Mouse (Mus musculus): Measurements from ENCODE around the gene Gm17660. TPM values are rescaled to one million over a fixed set of nuclear protein-coding genes. Genes with fewer than 3 reads are reported as not detected.

The Gm17660 gene
- total and polyA plus RNA-seq, 3 experiments: not detected

DNA sequence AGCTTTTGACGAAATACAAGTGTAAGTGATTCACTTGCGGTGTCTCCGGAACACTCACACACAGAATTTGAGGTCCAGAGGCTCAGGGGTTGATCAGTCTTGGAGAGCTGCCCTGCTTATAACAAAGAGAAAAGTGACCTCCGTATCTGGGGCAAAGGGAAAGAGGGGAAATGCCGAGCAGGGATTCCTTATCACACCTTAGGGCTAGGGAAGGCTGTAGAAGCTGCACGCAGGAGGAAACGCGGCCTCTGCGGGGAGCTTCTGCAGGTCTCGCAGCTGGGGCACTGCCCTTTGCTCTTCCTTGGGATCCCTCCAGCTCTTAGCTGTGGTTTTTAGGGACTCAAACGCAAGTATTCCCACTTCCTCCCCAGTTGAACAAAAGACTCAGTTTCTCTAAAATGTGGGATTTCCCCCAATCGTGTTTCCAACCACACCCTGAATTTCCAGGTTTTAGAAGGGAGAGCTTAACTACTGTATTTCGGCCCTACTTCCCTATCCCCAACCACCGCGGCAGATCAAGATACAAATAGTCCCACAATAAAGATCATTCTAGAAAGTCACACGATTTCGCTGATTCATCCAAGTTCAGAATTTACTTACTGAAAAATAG lies 52.1 kb downstream of the Gm17660 start:
- no peak for TF ChIP-seq MXI1 (IDR thresholded peaks at IDR 0.05; ENCODE audit: low read depth, low read length)
- TF ChIP-seq HCFC1 (IDR thresholded peaks at IDR 0.05; ENCODE audit: low read depth, low read length): no peak
- no peak for TF ChIP-seq JUN (IDR thresholded peaks at IDR 0.05; ENCODE audit: insufficient read depth, low read depth, low read length)
- TF ChIP-seq RAD21 (IDR thresholded peaks at IDR 0.05; ENCODE audit: low read depth, low read length): no peak
- TF ChIP-seq E2F4 (IDR thresholded peaks at IDR 0.05; ENCODE audit: insufficient replicate concordance, low read depth, low read length): no peak
- TF ChIP-seq POLR2AphosphoS2 (IDR thresholded peaks at IDR 0.05; ENCODE audit: low read depth, low read length): no peak
- TF ChIP-seq IRF4 (IDR thresholded peaks at IDR 0.05; ENCODE audit: low read depth, low read length): peak; percentile 56; the same call in 1 of the 2 replicates
- peak; percentile 53; the same call in 1 of the 2 replicates for TF ChIP-seq SIN3A (IDR thresholded peaks at IDR 0.05; ENCODE audit: low read length)
- TF ChIP-seq MYC (IDR thresholded peaks at IDR 0.05; ENCODE audit: low read depth, low read length): no peak
- 0 out of 2 replicates have a peak, but pooled peaks have one; percentile 47 for TF ChIP-seq MEF2A (IDR thresholded peaks at IDR 0.05; ENCODE audit: borderline replicate concordance, low read depth, low read length)
- no peak for TF ChIP-seq RCOR1 (conservative IDR thresholded peaks at IDR 0.05; ENCODE audit: low read depth, low read length)
- TF ChIP-seq CHD1 (IDR thresholded peaks at IDR 0.05; ENCODE audit: low read depth, low read length): no peak
- no peak for TF ChIP-seq UBTF (IDR thresholded peaks at IDR 0.05; ENCODE audit: low read depth, low read length)
- peak; percentile 10; the same call in 1 of the 2 replicates for TF ChIP-seq ELF1 (IDR thresholded peaks at IDR 0.05; ENCODE audit: low read depth, low read length)
- TF ChIP-seq KAT2A (IDR thresholded peaks at IDR 0.05; ENCODE audit: insufficient replicate concordance, low read length): no peak
- TF ChIP-seq SMC3 (IDR thresholded peaks at IDR 0.05; ENCODE audit: low read depth, low read length): no peak
- TF ChIP-seq EP300 (IDR thresholded peaks at IDR 0.05; ENCODE audit: low read length): peak; percentile 65; the same call in 1 of the 2 replicates
- no peak for TF ChIP-seq USF1 (IDR thresholded peaks at IDR 0.05; ENCODE audit: low read depth, low read length)
- TF ChIP-seq NRF1 (IDR thresholded peaks at IDR 0.05; ENCODE audit: low read depth, low read length): no peak
- TF ChIP-seq MAX (IDR thresholded peaks at IDR 0.05; ENCODE audit: low read length): no peak
- 0 out of 2 replicates have a peak, but pooled peaks have one; percentile 29 for TF ChIP-seq TCF12 (IDR thresholded peaks at IDR 0.05; ENCODE audit: low read depth, low read length)
- TF ChIP-seq PAX5 (IDR thresholded peaks at IDR 0.05; ENCODE audit: low read length): no peak
- TF ChIP-seq JUND (conservative IDR thresholded peaks at IDR 0.05; ENCODE audit: low read depth, low read length): no peak
- no peak for TF ChIP-seq ZC3H11A (IDR thresholded peaks at IDR 0.05; ENCODE audit: low read depth, low read length)
- TF ChIP-seq USF2 (conservative IDR thresholded peaks at IDR 0.05; ENCODE audit: low read depth, low read length): no peak
- no peak for TF ChIP-seq POLR2A (IDR thresholded peaks at IDR 0.05; ENCODE audit: low read depth, low read length)
- no peak for TF ChIP-seq CTCF (conservative IDR thresholded peaks at IDR 0.05 in 1 of 2, IDR thresholded peaks at IDR 0.05 in 1 of 2; ENCODE audit: low read depth in 2 of 2, low read length in 2 of 2)
- no peak for TF ChIP-seq TBP (conservative IDR thresholded peaks at IDR 0.05; ENCODE audit: low read depth, low read length)
- peak; percentile 37; the same call in 1 of the 2 replicates for TF ChIP-seq CHD2 (IDR thresholded peaks at IDR 0.05; ENCODE audit: low read length)
- TF ChIP-seq ZKSCAN1 (IDR thresholded peaks at IDR 0.05; ENCODE audit: borderline replicate concordance, low read depth, low read length): no peak
- TF ChIP-seq GABPA (IDR thresholded peaks at IDR 0.05; ENCODE audit: insufficient replicate concordance, low read depth, low read length): no peak
- no peak for TF ChIP-seq ETS1 (conservative IDR thresholded peaks at IDR 0.05; ENCODE audit: low read depth, low read length)
- 0 out of 2 replicates have a peak, but pooled peaks have one; percentile 18 for TF ChIP-seq MAFK (IDR thresholded peaks at IDR 0.05; ENCODE audit: insufficient replicate concordance, low read length)
- TF ChIP-seq ZMIZ1 (IDR thresholded peaks at IDR 0.05; ENCODE audit: low read depth, low read length): no peak
- TF ChIP-seq ZNF384 (IDR thresholded peaks at IDR 0.05; ENCODE audit: low read depth, low read length): no peak
- 0 out of 2 replicates have a peak, but pooled peaks have one; percentile 20 for TF ChIP-seq BHLHE40 (IDR thresholded peaks at IDR 0.05; ENCODE audit: low read depth, low read length)
- no peak for TF ChIP-seq MAZ (IDR thresholded peaks at IDR 0.05; ENCODE audit: low read depth, low read length)
- no peak for TF ChIP-seq NELFE (IDR thresholded peaks at IDR 0.05; ENCODE audit: low read depth, low read length)
- H3K4me1 ChIP-seq (ENCODE audit: control insufficient read depth in 1 of 2, insufficient read depth in 2 of 2): peaks cover 13 to 37% of the 10 kb centered on the region in 2 experiments
- in situ Hi-C loops (cut with MboI; ENCODE audit: low pct_ligation_motif_present, low pct_unique_long_range_greater_than_20kb, low sequenced_read_pairs) (no loop called here), dilution Hi-C loops (cut with MboI; ENCODE audit: extremely low pct_ligation_motif_present, extremely low pct_unique_long_range_greater_than_20kb, low sequenced_read_pairs) (no loop called here)
- peak overlapping the region; percentile 89 for H3K4me2 ChIP-seq (ENCODE audit: insufficient read depth, low read depth, poor library complexity, severe bottlenecking)
- no peaks in the 10 kb centered on the region for H3K27me3 ChIP-seq (replicated peaks)
- no peak for DNase-seq (ENCODE audit: extremely low read depth)
- H3K36me3 ChIP-seq (replicated peaks in 1 of 2; ENCODE audit: control insufficient read depth in 1 of 2, insufficient read depth in 1 of 2, low read length in 1 of 2): no peaks in the 10 kb centered on the region
- no peak overlapping the region for H3K27ac ChIP-seq (ENCODE audit: insufficient read depth, low read depth)
- H3K4me3 ChIP-seq (replicated peaks in 1 of 3; ENCODE audit: low read depth in 2 of 3, low read length in 2 of 3, poor library complexity in 1 of 3): no peak overlapping the region
- H3K9me3 ChIP-seq (replicated peaks; ENCODE audit: low read length): no peaks in the 10 kb centered on the region
- H3K79me2 ChIP-seq (replicated peaks; ENCODE audit: control insufficient read depth, extremely low read depth, insufficient read depth, poor library complexity, severe bottlenecking): no peaks in the 10 kb centered on the region
- peak overlapping the region; percentile 52; the same call in 1 of the 2 replicates for H3K9ac ChIP-seq (ENCODE audit: insufficient read depth, low read depth)

Measured in CH12.LX (cell line).